Mouse (Mus musculus): Measurements from ENCODE around the gene Camta1.
"Not testable (repeated sequence)": the region's sequence is repeated elsewhere in the genome, so short reads cannot be mapped to it uniquely, and the experiment has no call there.

Gene Camta1

GRCm38 (mm10) chr4:150874416-150874815 is 987.3 kb downstream of the Camta1 start:
- DNase-seq (ENCODE audit: low read depth, low spot score) = peak; percentile 59
- not testable (repeated sequence) for H3K36me3 ChIP-seq (ENCODE audit: control insufficient read depth, insufficient read depth, low read length, poor library complexity, severe bottlenecking); H3K27me3 ChIP-seq (ENCODE audit: control insufficient read depth, insufficient read depth, low read length, poor library complexity, severe bottlenecking)

GRCm38 (mm10) chr4:150872681-150873080 is 989.0 kb downstream of the Camta1 start:
- no peaks in the 10 kb centered on the region for H3K27me3 ChIP-seq (ENCODE audit: control insufficient read depth, insufficient read depth, low read length, poor library complexity, severe bottlenecking)
- no peaks in the 10 kb centered on the region for H3K36me3 ChIP-seq (ENCODE audit: control insufficient read depth, insufficient read depth, low read length, poor library complexity, severe bottlenecking)
- DNase-seq (ENCODE audit: low read depth, low spot score) = no peak

- no peaks in the 10 kb centered on the region; the same call in 1 of the 2 replicates for H3K36me3 ChIP-seq (ENCODE audit: control insufficient read depth, insufficient read depth, low read length, poor library complexity, severe bottlenecking)
- DNase-seq (ENCODE audit: low read depth, low spot score) = no peak
- no peaks in the 10 kb centered on the region for H3K27me3 ChIP-seq (ENCODE audit: control insufficient read depth, insufficient read depth, low read length, poor library complexity, severe bottlenecking)
Measured at GRCm38 (mm10) chr4:150872139-150872651, 989.5 kb downstream of the Camta1 start.

GRCm38 (mm10) chr4:150871392-150872138 is 990.1 kb downstream of the Camta1 start:
- no peaks in the 10 kb centered on the region for H3K27me3 ChIP-seq (ENCODE audit: control insufficient read depth, insufficient read depth, low read length, poor library complexity, severe bottlenecking)
- DNase-seq (ENCODE audit: low read depth, low spot score) = no peak
- H3K36me3 ChIP-seq (ENCODE audit: control insufficient read depth, insufficient read depth, low read length, poor library complexity, severe bottlenecking) = no peaks in the 10 kb centered on the region; the same call in 1 of the 2 replicates

GRCm38 (mm10) chr4:150870963-150871391 is 990.7 kb downstream of the Camta1 start:
- DNase-seq (ENCODE audit: low read depth, low spot score) = no peak
- H3K27me3 ChIP-seq (ENCODE audit: control insufficient read depth, insufficient read depth, low read length, poor library complexity, severe bottlenecking) = no peaks in the 10 kb centered on the region
- no peaks in the 10 kb centered on the region; the same call in 1 of the 2 replicates for H3K36me3 ChIP-seq (ENCODE audit: control insufficient read depth, insufficient read depth, low read length, poor library complexity, severe bottlenecking)

GRCm38 (mm10) chr4:150869276-150870197 is 992.1 kb downstream of the Camta1 start:
- Histone ChIP-seq H3K36me3 (ENCODE audit: control insufficient read depth, insufficient read depth, low read length, poor library complexity, severe bottlenecking) (no peaks in the 10 kb centered on the region; the same call in 1 of the 2 replicates), H3K27me3 (ENCODE audit: control insufficient read depth, insufficient read depth, low read length, poor library complexity, severe bottlenecking) (no peaks in the 10 kb centered on the region)
- DNase-seq (ENCODE audit: low read depth, low spot score) = no peak

- no peaks in the 10 kb centered on the region for H3K27me3 ChIP-seq (ENCODE audit: control insufficient read depth, insufficient read depth, low read length, poor library complexity, severe bottlenecking)
- H3K36me3 ChIP-seq (ENCODE audit: control insufficient read depth, insufficient read depth, low read length, poor library complexity, severe bottlenecking) = no peaks in the 10 kb centered on the region; the same call in 1 of the 2 replicates
- DNase-seq (ENCODE audit: low read depth, low spot score) = no peak
Measured at GRCm38 (mm10) chr4:150868859-150869258, 992.8 kb downstream of the Camta1 start.

- DNase-seq (ENCODE audit: low read depth, low spot score) = no peak
- no peaks in the 10 kb centered on the region for H3K27me3 ChIP-seq (ENCODE audit: control insufficient read depth, insufficient read depth, low read length, poor library complexity, severe bottlenecking)
Measured at GRCm38 (mm10) chr4:150868161-150868560, 993.5 kb downstream of the Camta1 start.

More at GRCm38 (mm10) chr4:150868161-150868560, 993.5 kb downstream of the Camta1 start:
- H3K36me3 ChIP-seq (ENCODE audit: control insufficient read depth, insufficient read depth, low read length, poor library complexity, severe bottlenecking) = no peaks in the 10 kb centered on the region; the same call in 1 of the 2 replicates
